ENCODE assay signal across 10 mouse cellular contexts in genomic region chr9:64119898-64120297, GRCm38 (mm10). TPM values are rescaled to one million over a fixed set of nuclear protein-coding genes. Genes with fewer than 3 reads are reported as not detected.
DNase-seq lines count a peak whose midpoint lies in the region; ATAC-seq and TF ChIP-seq lines count a peak whose summit lies in the region.
"Had no signal": no experiment of that assay in that cellular context is flagged by ENCODE, and none has a peak within 500 bp of the region (broad histone marks: within the 10 kb centered on the region; RNA-seq: fewer than 3 reads in every experiment).

No protein-coding gene starts in this region.

- no peaks in the 10 kb centered on the region for H3K9me3 ChIP-seq in midbrain, embryonic 11.5 days (ENCODE audit: control insufficient read depth, low read length)
- no peaks in the 10 kb centered on the region for H3K9me3 ChIP-seq in midbrain, embryonic 15.5 days
- H3K9me3 ChIP-seq in lung, embryonic 14.5 days (ENCODE audit: low read depth, low read length) = no peaks in the 10 kb centered on the region
- H3K9me3 ChIP-seq: heart, embryonic 15.5 days had no signal

- no peaks in the 10 kb centered on the region for H3K4me1 ChIP-seq in midbrain, embryonic 11.5 days (ENCODE audit: control insufficient read depth, insufficient read depth, low read length)
- no peaks in the 10 kb centered on the region for H3K4me1 ChIP-seq in midbrain, embryonic 15.5 days
- no peaks in the 10 kb centered on the region; the same call in 1 of the 2 replicates for H3K4me1 ChIP-seq in lung, embryonic 14.5 days (ENCODE audit: insufficient read depth)

- DNase-seq in CD4-positive, CD25-positive, alpha-beta regulatory T cell, adult 2 months (ENCODE audit: low read depth, low spot score) = peak; percentile 69
- peak; percentile 93 for DNase-seq in midbrain, embryonic 11.5 days (ENCODE audit: low spot score, missing footprints)
- DNase-seq in c-Kit-positive CD71-positive TER-119-negative erythroid progenitor cells, embryonic 14.5 days (ENCODE audit: low read depth) = peak; percentile 76
- peak; percentile 69 for DNase-seq in induced T-regulatory cell, adult 2 months (ENCODE audit: low read depth)
- peak; percentile 68 for DNase-seq in lung, embryonic 14.5 days
- peak; percentile 67 to 89 for DNase-seq in spleen, postnatal 4 days (ENCODE audit: low spot score in 2 of 2)

- no peak overlapping the region for H3K9ac ChIP-seq in midbrain, embryonic 11.5 days (ENCODE audit: low read length)
- H3K9ac ChIP-seq in midbrain, embryonic 15.5 days = no peak overlapping the region
- H3K9ac ChIP-seq in lung, embryonic 14.5 days = no peak overlapping the region
- H3K9ac ChIP-seq: heart, embryonic 15.5 days had no signal

- no peak overlapping the region for H3K4me3 ChIP-seq in midbrain, embryonic 11.5 days (ENCODE audit: low read depth, low read length)
- H3K4me3 ChIP-seq in midbrain, embryonic 15.5 days = no peak overlapping the region
- H3K4me3 ChIP-seq in lung, embryonic 14.5 days (ENCODE audit: low read depth, low read length) = no peak overlapping the region
- H3K4me3 ChIP-seq: heart, embryonic 15.5 days had no signal

- no peak overlapping the region for H3K4me2 ChIP-seq in midbrain, embryonic 11.5 days
- no peak overlapping the region for H3K4me2 ChIP-seq in midbrain, embryonic 15.5 days
- H3K4me2 ChIP-seq in lung, embryonic 14.5 days = no peak overlapping the region
- H3K4me2 ChIP-seq: heart, embryonic 15.5 days had no signal

- WGBS in midbrain, embryonic 11.5 days = 34% methylated on average over 8 of the region's 8 CpGs
- WGBS in midbrain, embryonic 15.5 days = 34% methylated on average over 8 of the region's 8 CpGs
- WGBS in lung, embryonic 14.5 days = 29% methylated on average over 8 of the region's 8 CpGs

- TF ChIP-seq CTCF in lung, embryonic 14.5 days (IDR thresholded peaks at IDR 0.05; ENCODE audit: low read depth) = peak; percentile 78

- no peaks in the 10 kb centered on the region for H3K36me3 ChIP-seq in midbrain, embryonic 11.5 days (ENCODE audit: control insufficient read depth, insufficient read depth, low read length)
- no peaks in the 10 kb centered on the region for H3K36me3 ChIP-seq in midbrain, embryonic 15.5 days (replicated peaks)
- H3K36me3 ChIP-seq in lung, embryonic 14.5 days (ENCODE audit: insufficient read depth) = no peaks in the 10 kb centered on the region
- H3K36me3 ChIP-seq: heart, embryonic 15.5 days had no signal

- H3K27me3 ChIP-seq in midbrain, embryonic 11.5 days (ENCODE audit: control insufficient read depth, insufficient read depth, low read length) = no peaks in the 10 kb centered on the region
- no peaks in the 10 kb centered on the region for H3K27me3 ChIP-seq in midbrain, embryonic 15.5 days (replicated peaks)
- H3K27me3 ChIP-seq in lung, embryonic 14.5 days (ENCODE audit: insufficient read depth, low read length) = no peaks in the 10 kb centered on the region
- H3K27me3 ChIP-seq: heart, embryonic 15.5 days had no signal

- ATAC-seq in CD4-positive, CD25-positive, alpha-beta regulatory T cell, adult 4 months = no peak
- no peak for ATAC-seq in midbrain, embryonic 11.5 days (ENCODE audit: low FRiP score)
- no peak for ATAC-seq in midbrain, embryonic 15.5 days (replicated peaks)
- ATAC-seq in lung, embryonic 14.5 days (ENCODE audit: insufficient read depth) = no peak

- no peak overlapping the region for H3K27ac ChIP-seq in midbrain, embryonic 11.5 days (ENCODE audit: low read depth, low read length)
- H3K27ac ChIP-seq in midbrain, embryonic 15.5 days = no peak overlapping the region
- no peak overlapping the region for H3K27ac ChIP-seq in lung, embryonic 14.5 days (ENCODE audit: low read depth)
- H3K27ac ChIP-seq: heart, embryonic 15.5 days had no signal

RNA-seq across cellular contexts. Expression of gene Lctl, which starts 3.0 kb away (rescaled TPM):
- polyA plus RNA-seq in CD4-positive, CD25-positive, alpha-beta regulatory T cell, adult 4 months (2017; shearing (Covaris generic)) = not detected
- not detected in 2 replicates for polyA plus RNA-seq in midbrain, embryonic 11.5 days (2014; fragmentation: Nextera tagmentation; extraction: Ambion mirVana)
- not detected in 2 replicates for polyA plus RNA-seq in midbrain, embryonic 15.5 days (2015; fragmentation: Nextera tagmentation; extraction: Ambion mirVana)
- polyA plus RNA-seq in lung, embryonic 14.5 days (2014; fragmentation: Nextera tagmentation; extraction: Ambion mirVana) = 0.13 TPM in 1 of 2 replicates, not detected in the other
- polyA plus RNA-seq: neural tube, embryonic 14.5 days had no signal

RNA-seq across cellular contexts. Expression of gene Zwilch, which starts 53.0 kb away (rescaled TPM):
- 1 to 10 TPM; 3.9 to 5.0 TPM for polyA plus RNA-seq in CD4-positive, CD25-positive, alpha-beta regulatory T cell, adult 4 months (2017; shearing (Covaris generic))
- 30.5 and 32.8 TPM in 2 replicates for polyA plus RNA-seq in midbrain, embryonic 11.5 days (2014; fragmentation: Nextera tagmentation; extraction: Ambion mirVana)
- 4.9 and 5.2 TPM in 2 replicates for polyA plus RNA-seq in midbrain, embryonic 15.5 days (2015; fragmentation: Nextera tagmentation; extraction: Ambion mirVana)
- 31.4 and 33.6 TPM in 2 replicates for polyA plus RNA-seq in lung, embryonic 14.5 days (2014; fragmentation: Nextera tagmentation; extraction: Ambion mirVana)

RNA-seq across cellular contexts. Expression of gene Rpl4, which starts 53.3 kb away (rescaled TPM):
- 1,000 to 10,000 TPM; 3,641 to 3,879 TPM for polyA plus RNA-seq in CD4-positive, CD25-positive, alpha-beta regulatory T cell, adult 4 months (2017; shearing (Covaris generic))
- polyA plus RNA-seq in midbrain, embryonic 11.5 days (2014; fragmentation: Nextera tagmentation; extraction: Ambion mirVana) = 1,103 and 1,131 TPM in 2 replicates
- 543 and 555 TPM in 2 replicates for polyA plus RNA-seq in midbrain, embryonic 15.5 days (2015; fragmentation: Nextera tagmentation; extraction: Ambion mirVana)
- 1,349 and 1,368 TPM in 2 replicates for polyA plus RNA-seq in lung, embryonic 14.5 days (2014; fragmentation: Nextera tagmentation; extraction: Ambion mirVana)

RNA-seq across cellular contexts. Expression of gene Snapc5, which starts 59.2 kb away (rescaled TPM):
- 10 to 100 TPM; 59.8 to 61.1 TPM for polyA plus RNA-seq in CD4-positive, CD25-positive, alpha-beta regulatory T cell, adult 4 months (2017; shearing (Covaris generic))
- 37.3 and 37.4 TPM in 2 replicates for polyA plus RNA-seq in midbrain, embryonic 11.5 days (2014; fragmentation: Nextera tagmentation; extraction: Ambion mirVana)
- 33.9 and 36.6 TPM in 2 replicates for polyA plus RNA-seq in midbrain, embryonic 15.5 days (2015; fragmentation: Nextera tagmentation; extraction: Ambion mirVana)
- polyA plus RNA-seq in lung, embryonic 14.5 days (2014; fragmentation: Nextera tagmentation; extraction: Ambion mirVana) = 23.2 and 24.7 TPM in 2 replicates
